Mouse (Mus musculus): ENCODE data around the gene Card11. TPM values are rescaled to one million over a fixed set of nuclear protein-coding genes. Genes with fewer than 3 reads are reported as not detected.

The Card11 gene
- polyA plus RNA-seq, 1 experiment from 2014 or later: 0.23 TPM

DNA sequence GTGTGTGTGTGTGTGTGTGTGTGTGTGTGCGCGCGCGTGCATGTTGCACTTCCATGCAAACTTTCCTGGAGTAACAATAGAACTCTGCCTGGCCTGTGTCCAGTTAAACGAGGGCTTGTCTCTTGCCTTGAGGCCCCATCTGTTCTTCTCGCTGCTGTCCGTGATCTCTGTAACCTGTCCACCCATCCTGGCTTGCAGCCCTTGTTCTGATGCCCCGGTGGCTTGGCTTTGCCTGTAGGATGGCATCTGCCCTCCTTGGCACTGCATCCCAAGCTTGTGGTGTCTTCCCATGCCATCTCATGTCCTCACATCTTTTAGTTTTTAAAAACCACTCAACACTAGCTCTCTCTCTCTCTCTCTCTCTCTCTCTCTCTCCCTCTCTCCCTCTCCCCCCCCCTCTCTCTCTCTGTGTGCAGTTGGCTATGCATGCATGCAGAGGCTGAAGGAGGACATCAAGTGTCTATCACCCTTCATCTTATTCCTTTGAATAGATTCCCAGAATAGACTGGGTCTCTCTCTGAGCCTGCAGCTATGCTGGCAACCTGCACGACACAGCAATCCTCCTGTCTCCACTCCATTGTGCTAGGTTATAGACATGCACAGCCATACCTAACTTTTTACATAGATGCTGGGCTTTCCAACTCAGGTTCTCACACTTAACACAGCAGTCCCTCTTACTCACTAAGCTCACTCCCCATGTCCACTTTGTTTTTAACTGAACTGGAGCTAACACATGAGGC, 14.9 kb downstream of the Card11 start:
- Histone ChIP-seq H3K36me3 (no peaks in the 10 kb centered on the region), H3K27ac (no peak overlapping the region), H3K9ac (no peak overlapping the region), H3K4me2 (no peak overlapping the region), H3K4me3 (replicated peaks) (no peak overlapping the region), H3K27me3 (no peaks in the 10 kb centered on the region), H3K4me1 (replicated peaks) (no peaks in the 10 kb centered on the region), H3K9me3 (replicated peaks) (no peaks in the 10 kb centered on the region)
- WGBS (ENCODE audit: insufficient replicate concordance): 79% methylated on average over 9 of the region's 9 CpGs
- DNase-seq (no peak), ATAC-seq (ENCODE audit: low read depth) (no peak)

DNA sequence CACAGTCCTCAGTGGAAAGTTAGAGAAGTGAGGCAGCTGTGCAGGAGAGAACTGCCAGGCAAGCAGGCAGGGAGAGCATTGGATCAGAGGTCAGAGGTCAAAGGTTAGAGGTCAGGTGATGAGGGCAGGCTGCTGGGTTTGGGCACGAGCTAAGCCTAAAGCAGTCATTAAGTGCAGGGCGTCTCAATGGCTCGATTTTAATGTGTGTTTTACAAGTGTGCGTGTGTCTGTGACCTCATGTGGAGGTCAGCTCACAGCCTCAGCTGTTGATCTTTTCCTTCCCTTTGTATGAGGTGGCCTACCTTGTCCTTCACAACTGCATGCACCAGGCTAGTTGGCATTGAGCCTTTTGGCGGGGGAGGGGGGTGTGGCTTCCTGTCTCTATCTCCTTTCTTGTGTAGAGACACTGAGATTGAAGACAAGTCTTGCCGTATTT, 19.0 kb downstream of the Card11 start:
- ATAC-seq (ENCODE audit: low read depth) (no peak), DNase-seq (no peak)
- no peak overlapping the region for H3K27ac ChIP-seq
- 40% methylated on average over 6 of the region's 6 CpGs for WGBS (ENCODE audit: insufficient replicate concordance)
- H3K9ac ChIP-seq: no peak overlapping the region
- H3K27me3 ChIP-seq: no peaks in the 10 kb centered on the region
- H3K4me1 ChIP-seq (replicated peaks): no peaks in the 10 kb centered on the region
- no peak overlapping the region for H3K4me2 ChIP-seq
- H3K4me3 ChIP-seq (replicated peaks): no peak overlapping the region
- H3K9me3 ChIP-seq (replicated peaks): no peaks in the 10 kb centered on the region
- H3K36me3 ChIP-seq: no peaks in the 10 kb centered on the region

DNA sequence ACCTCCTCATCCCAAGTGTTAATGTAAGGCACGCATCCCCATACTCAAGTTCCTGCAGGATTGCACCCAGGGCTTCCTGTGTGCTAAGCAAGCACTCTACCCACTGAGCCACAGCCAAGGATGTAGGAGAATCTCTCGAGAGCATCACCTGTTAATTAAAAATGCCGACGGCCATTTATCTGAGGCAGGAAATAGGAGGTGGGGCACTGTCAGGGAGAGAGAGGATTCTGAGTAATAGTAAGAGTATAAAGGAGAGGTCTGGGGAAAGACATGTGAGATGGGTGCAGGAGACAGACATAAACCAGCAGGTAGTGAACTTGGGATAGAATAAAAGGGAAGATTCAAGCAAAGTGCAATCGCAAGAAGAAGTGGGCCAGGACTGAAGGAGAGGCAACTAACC, 19.6 kb downstream of the Card11 start:
- no peaks in the 10 kb centered on the region for H3K4me1 ChIP-seq (replicated peaks)
- no peak for DNase-seq
- WGBS (ENCODE audit: insufficient replicate concordance): 63% methylated on average over 5 of the region's 5 CpGs
- no peak overlapping the region for H3K9ac ChIP-seq
- no peak overlapping the region for H3K4me3 ChIP-seq (replicated peaks)
- H3K27ac ChIP-seq: no peak overlapping the region
- no peak for ATAC-seq (ENCODE audit: low read depth)
- H3K4me2 ChIP-seq: no peak overlapping the region
- H3K27me3 ChIP-seq: no peaks in the 10 kb centered on the region
- H3K9me3 ChIP-seq (replicated peaks): no peaks in the 10 kb centered on the region
- no peaks in the 10 kb centered on the region for H3K36me3 ChIP-seq

DNA sequence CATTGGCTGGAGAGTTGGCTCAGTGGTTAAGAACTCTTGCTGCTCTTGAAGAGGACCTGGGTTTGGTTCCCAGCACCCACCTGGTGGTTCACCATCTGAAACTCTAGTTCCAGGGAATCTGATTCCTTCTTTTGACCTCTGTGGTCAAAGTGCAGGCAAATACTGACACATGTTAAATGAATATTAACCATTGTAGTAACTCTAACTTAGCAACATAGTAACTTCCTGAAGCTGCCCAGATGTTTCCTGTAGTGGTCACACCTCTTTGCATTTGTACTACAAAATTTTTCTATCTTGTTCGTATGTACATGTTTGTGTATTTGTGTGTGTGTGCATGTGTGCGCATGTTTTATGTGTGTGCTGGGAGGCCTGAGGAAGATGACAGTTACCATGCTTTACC, 20.3 kb downstream of the Card11 start:
- ATAC-seq (ENCODE audit: low read depth): no peak
- H3K9me3 ChIP-seq (replicated peaks): no peaks in the 10 kb centered on the region
- no peak overlapping the region for H3K9ac ChIP-seq
- 74% methylated on average over 2 of the region's 2 CpGs for WGBS (ENCODE audit: insufficient replicate concordance)
- no peaks in the 10 kb centered on the region for H3K36me3 ChIP-seq
- no peak for DNase-seq
- H3K4me1 ChIP-seq (replicated peaks): no peaks in the 10 kb centered on the region
- no peak overlapping the region for H3K4me3 ChIP-seq (replicated peaks)
- no peak overlapping the region for H3K27ac ChIP-seq
- H3K27me3 ChIP-seq: no peaks in the 10 kb centered on the region
- no peak overlapping the region for H3K4me2 ChIP-seq

DNA sequence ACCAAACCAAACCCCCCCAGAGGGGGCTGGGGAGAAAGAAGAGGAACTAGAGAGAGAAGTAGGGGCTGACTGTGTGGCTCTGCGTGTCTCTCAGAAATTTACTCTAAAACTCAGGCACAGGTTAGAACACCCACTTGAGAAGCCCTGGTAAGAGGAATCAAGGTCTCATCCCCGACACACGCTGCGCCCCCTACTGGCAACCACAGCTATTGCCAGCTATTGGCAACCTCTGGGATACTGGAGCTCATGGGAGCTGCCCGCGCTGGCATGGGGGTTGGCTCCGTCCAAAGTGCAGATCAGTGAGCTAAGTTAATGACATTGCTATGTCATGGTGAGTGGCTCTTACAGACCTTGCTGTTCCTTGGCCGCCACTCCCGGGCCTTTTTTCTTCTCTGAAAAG, 37.4 kb downstream of the Card11 start:
- no peaks in the 10 kb centered on the region for H3K36me3 ChIP-seq
- H3K27ac ChIP-seq: no peak overlapping the region
- H3K9me3 ChIP-seq (replicated peaks): no peaks in the 10 kb centered on the region
- H3K9ac ChIP-seq: no peak overlapping the region
- 25% methylated on average over 9 of the region's 9 CpGs for WGBS (ENCODE audit: insufficient replicate concordance)
- H3K4me1 ChIP-seq (replicated peaks): no peaks in the 10 kb centered on the region
- no peaks in the 10 kb centered on the region for H3K27me3 ChIP-seq
- H3K4me2 ChIP-seq: no peak overlapping the region
- DNase-seq (peak; percentile 15), ATAC-seq (ENCODE audit: low read depth) (no peak)
- H3K4me3 ChIP-seq (replicated peaks): no peak overlapping the region

DNA sequence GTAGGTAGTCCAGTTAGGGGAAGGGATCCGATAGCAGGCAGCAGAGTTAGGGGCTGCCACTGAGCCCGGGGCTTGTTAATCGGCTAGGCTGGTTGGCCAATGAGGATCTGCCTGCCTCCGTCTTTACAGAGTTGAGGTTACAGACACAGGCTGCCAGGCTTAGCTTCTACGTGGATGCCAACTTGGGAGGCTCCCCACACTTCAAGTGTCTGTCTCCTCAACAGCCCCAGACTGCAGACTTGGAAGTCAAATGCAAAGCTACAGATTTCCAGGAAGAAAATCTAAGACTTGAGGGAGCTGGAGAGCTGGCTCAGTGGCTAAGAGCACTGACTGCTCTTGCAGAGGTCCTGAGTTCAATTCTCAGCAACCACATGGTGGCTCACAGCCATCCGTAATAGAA, 39.6 kb downstream of the Card11 start:
- Histone ChIP-seq H3K4me1 (replicated peaks) (no peaks in the 10 kb centered on the region), H3K36me3 (no peaks in the 10 kb centered on the region), H3K27me3 (no peaks in the 10 kb centered on the region), H3K27ac (no peak overlapping the region), H3K9me3 (replicated peaks) (no peaks in the 10 kb centered on the region), H3K4me3 (replicated peaks) (no peak overlapping the region), H3K4me2 (no peak overlapping the region), H3K9ac (no peak overlapping the region)
- no peak for DNase-seq
- 68% methylated on average over 6 of the region's 6 CpGs for WGBS (ENCODE audit: insufficient replicate concordance)
- ATAC-seq (ENCODE audit: low read depth): no peak

DNA sequence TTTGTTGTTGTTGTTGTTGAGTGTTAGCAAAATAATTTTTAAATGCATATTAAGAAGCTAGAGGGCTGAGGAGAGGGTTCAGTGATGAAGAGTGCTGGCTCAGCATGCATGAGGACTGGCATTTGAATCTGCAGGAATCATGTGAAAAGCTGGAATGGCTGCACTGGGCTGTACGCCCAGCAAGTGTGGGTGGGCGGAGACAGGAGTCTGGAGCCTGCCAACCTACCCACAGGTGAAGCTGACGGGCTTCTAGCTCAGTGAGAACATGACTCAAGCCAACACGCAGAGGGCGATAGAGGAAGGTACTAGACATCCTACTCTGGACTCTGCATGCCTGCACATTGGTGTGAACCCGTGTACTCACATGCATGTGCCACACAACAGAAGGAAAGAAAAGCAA, 41.2 kb downstream of the Card11 start:
- Histone ChIP-seq H3K4me2 (no peak overlapping the region), H3K4me3 (replicated peaks) (no peak overlapping the region), H3K27ac (no peak overlapping the region), H3K9me3 (replicated peaks) (no peaks in the 10 kb centered on the region), H3K9ac (no peak overlapping the region), H3K27me3 (no peaks in the 10 kb centered on the region), H3K36me3 (no peaks in the 10 kb centered on the region), H3K4me1 (replicated peaks) (no peaks in the 10 kb centered on the region)
- DNase-seq: no peak
- WGBS (ENCODE audit: insufficient replicate concordance): 55% methylated on average over 6 of the region's 6 CpGs
- no peak for ATAC-seq (ENCODE audit: low read depth)

DNA sequence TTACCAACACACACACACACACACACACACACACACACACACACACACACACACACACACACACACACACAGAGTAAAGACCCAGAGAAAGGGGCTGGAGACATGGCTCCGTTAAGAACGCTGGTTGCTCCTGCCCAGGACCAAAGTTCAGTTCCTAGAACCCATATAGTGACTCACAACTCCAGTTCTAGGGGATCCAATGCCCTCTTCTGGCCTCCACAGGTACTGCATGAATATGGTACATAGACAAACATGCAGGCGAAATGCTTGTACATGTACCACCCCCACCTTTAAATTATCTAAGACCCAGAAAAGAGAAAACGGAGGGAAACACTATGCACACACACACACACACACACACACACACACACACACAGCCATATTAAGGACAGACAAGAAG, 43.3 kb downstream of the Card11 start:
- WGBS (ENCODE audit: insufficient replicate concordance): 68% methylated on average over 4 of the region's 4 CpGs
- H3K36me3 ChIP-seq: no peaks in the 10 kb centered on the region
- DNase-seq: no peak

DNA sequence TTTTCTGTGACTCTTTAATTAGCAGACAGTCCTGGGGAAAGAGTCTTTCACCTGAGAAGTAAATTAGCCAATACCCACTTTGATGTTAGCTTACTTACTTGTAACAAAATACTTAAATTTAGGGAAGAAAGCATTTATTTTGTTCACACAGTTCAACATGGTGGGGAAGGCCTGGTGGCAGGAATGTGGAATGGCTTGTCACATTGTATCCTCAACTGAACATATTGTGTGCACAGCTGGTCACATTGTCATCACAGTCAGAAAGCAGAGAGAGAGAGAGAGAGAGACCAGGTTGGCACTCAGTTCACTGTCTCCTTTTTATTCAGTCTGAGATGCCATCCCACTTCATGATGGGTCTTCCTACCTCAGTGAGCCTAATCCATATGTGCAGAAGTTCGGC, 44.7 kb downstream of the Card11 start:
- Histone ChIP-seq H3K9me3 (replicated peaks) (no peaks in the 10 kb centered on the region), H3K36me3 (no peaks in the 10 kb centered on the region), H3K4me2 (no peak overlapping the region), H3K27ac (no peak overlapping the region), H3K4me3 (replicated peaks) (no peak overlapping the region), H3K9ac (no peak overlapping the region), H3K4me1 (replicated peaks) (no peaks in the 10 kb centered on the region), H3K27me3 (no peaks in the 10 kb centered on the region)
- WGBS (ENCODE audit: insufficient replicate concordance): 43% methylated on average over 1 of the region's 1 CpGs
- ATAC-seq (ENCODE audit: low read depth) (no peak), DNase-seq (no peak)

More for the DNA sequence above, 43.3 kb downstream of the Card11 start:
- no peak overlapping the region for H3K27ac ChIP-seq
- H3K9me3 ChIP-seq (replicated peaks): no peaks in the 10 kb centered on the region
- no peak overlapping the region for H3K4me3 ChIP-seq (replicated peaks)
- no peak for ATAC-seq (ENCODE audit: low read depth)
- H3K27me3 ChIP-seq: no peaks in the 10 kb centered on the region
- H3K9ac ChIP-seq: no peak overlapping the region
- H3K4me2 ChIP-seq: no peak overlapping the region
- H3K4me1 ChIP-seq (replicated peaks): no peaks in the 10 kb centered on the region

DNA sequence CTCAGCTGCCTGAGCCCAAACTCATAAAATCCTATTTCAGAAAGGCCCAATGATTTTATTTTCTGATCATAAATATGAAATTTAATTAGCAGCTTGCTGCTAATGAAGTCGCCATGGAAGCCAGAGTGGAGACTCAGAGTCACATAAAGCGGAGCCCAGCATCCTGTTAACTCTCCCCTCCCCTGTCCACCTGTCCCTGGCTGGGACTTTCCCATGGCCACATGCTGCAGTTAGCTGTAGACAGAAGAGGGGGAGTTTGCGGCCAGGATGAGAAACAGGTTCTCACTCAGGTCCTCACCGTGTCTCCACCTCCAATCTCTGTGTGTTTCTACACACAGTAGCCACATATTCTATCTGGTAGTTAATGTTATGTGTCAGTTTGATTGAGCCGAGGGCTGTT, 48.6 kb downstream of the Card11 start:
- ATAC-seq (ENCODE audit: low read depth) (no peak), DNase-seq (no peak)
- H3K36me3 ChIP-seq: no peaks in the 10 kb centered on the region
- no peak overlapping the region for H3K4me3 ChIP-seq (replicated peaks)
- H3K27me3 ChIP-seq: no peaks in the 10 kb centered on the region
- H3K9ac ChIP-seq: no peak overlapping the region
- H3K27ac ChIP-seq: no peak overlapping the region
- 64% methylated on average over 5 of the region's 5 CpGs for WGBS (ENCODE audit: insufficient replicate concordance)
- peaks cover 3% of the 10 kb centered on the region; the same call in 1 of the 2 replicates for H3K4me1 ChIP-seq (replicated peaks)
- H3K9me3 ChIP-seq (replicated peaks): no peaks in the 10 kb centered on the region
- no peak overlapping the region for H3K4me2 ChIP-seq

DNA sequence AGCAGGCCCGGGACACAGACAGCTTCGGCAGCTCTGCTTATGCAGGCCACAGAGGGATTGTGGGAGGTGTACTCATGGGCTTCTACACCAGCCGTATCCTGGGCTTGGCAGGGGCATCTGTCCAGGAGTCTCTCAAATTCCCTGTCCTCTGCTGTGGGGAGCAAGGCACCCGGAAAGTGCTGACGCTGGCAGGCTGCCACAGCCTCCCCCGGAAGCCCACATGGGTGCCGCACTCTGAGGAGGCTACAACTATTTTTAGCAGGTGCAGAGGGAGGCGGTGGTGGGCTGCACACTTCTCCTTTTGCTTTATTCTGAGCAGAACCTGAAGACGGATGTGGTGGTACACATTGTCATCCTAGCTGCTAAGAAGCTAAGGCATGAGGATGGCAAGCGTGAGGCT, 52.4 kb downstream of the Card11 start:
- Histone ChIP-seq H3K9ac (no peak overlapping the region), H3K4me3 (replicated peaks) (no peak overlapping the region), H3K9me3 (replicated peaks) (no peaks in the 10 kb centered on the region), H3K4me2 (no peak overlapping the region), H3K4me1 (replicated peaks) (peaks cover 3% of the 10 kb centered on the region; the same call in 1 of the 2 replicates), H3K36me3 (no peaks in the 10 kb centered on the region), H3K27me3 (no peaks in the 10 kb centered on the region), H3K27ac (no peak overlapping the region)
- DNase-seq (no peak), ATAC-seq (ENCODE audit: low read depth) (no peak)
- 19% methylated on average over 10 of the region's 10 CpGs for WGBS (ENCODE audit: insufficient replicate concordance)

DNA sequence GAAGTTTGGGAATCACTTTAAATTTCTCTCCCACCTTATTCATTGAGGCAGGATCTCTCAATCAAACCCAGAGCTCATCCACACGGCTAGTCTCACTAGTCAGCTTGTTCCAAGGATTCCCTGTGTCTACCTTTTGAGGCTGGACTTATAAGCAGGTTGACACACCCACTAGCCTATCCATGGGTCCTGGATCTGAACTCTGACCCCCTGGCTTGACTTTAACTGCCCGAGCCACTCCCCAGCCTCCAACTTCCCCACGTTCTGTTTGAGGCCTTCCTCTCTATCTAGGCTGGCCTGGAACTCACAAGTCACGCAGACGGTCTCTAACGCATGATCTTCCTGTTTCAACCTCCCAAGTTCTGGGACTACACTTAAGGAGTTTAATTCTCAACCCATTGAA, 54.3 kb downstream of the Card11 start:
- Histone ChIP-seq H3K9me3 (replicated peaks) (no peaks in the 10 kb centered on the region), H3K27ac (no peak overlapping the region), H3K4me2 (no peak overlapping the region), H3K4me1 (replicated peaks) (peaks cover 3% of the 10 kb centered on the region; the same call in 1 of the 2 replicates), H3K36me3 (no peaks in the 10 kb centered on the region), H3K4me3 (replicated peaks) (no peak overlapping the region), H3K9ac (no peak overlapping the region), H3K27me3 (no peaks in the 10 kb centered on the region)
- DNase-seq (no peak), ATAC-seq (ENCODE audit: low read depth) (no peak)
- WGBS (ENCODE audit: insufficient replicate concordance): 50% methylated on average over 6 of the region's 6 CpGs

All from liver, embryonic 13.5 days (tissue).